7 mouse cellular contexts compared by ENCODE assay signal in genomic region chr19:4439161-4439801, GRCm38 (mm10). TPM values are rescaled to one million over a fixed set of nuclear protein-coding genes. Genes with fewer than 3 reads are reported as not detected.
DNase-seq lines count a peak whose midpoint lies in the region; ATAC-seq and TF ChIP-seq lines count a peak whose summit lies in the region.

TSS of gene Rhod (minus strand) at chr19:4439432.

- no peak for TF ChIP-seq EP300 in liver, postnatal 0 days (IDR thresholded peaks at IDR 0.05; ENCODE audit: low read depth)

- DNase-seq in ES-E14 (ENCODE audit: low read depth, low spot score) = no peak
- DNase-seq in adrenal gland, postnatal 14 days = peak; percentile 88
- peak; percentile 65 for DNase-seq in gastrocnemius, postnatal 14 days
- DNase-seq in liver, postnatal 0 days = peak; percentile 78
- DNase-seq in ovary, postnatal 14 days (ENCODE audit: low spot score) = peak; percentile 45
- no peak for DNase-seq in frontal cortex, postnatal 14 days (ENCODE audit: low spot score in 2 of 2)

- ATAC-seq in intestine, embryonic 16.5 days = peak; percentile 62
- ATAC-seq in liver, postnatal 0 days = peak; percentile 60

- intact Hi-C loops in gastrocnemius, postnatal 14 days (cut with DNase I; ENCODE audit: low total_unique reads) = no loop called here

- peak within 1 kb of the TSS; percentile 88 for H3K4me2 ChIP-seq in intestine, embryonic 16.5 days (ENCODE audit: low read depth, low read length)
- H3K4me2 ChIP-seq in liver, postnatal 0 days (ENCODE audit: low read depth, low read length) = peak within 1 kb of the TSS; percentile 81

- H3K9me3 ChIP-seq in ES-E14 (ENCODE audit: control insufficient read depth, insufficient read depth, low read depth, low read length) = no peaks in the 10 kb centered on the region
- no peaks in the 10 kb centered on the region for H3K9me3 ChIP-seq in intestine, embryonic 16.5 days (ENCODE audit: control insufficient read depth, low read length)
- no peaks in the 10 kb centered on the region for H3K9me3 ChIP-seq in liver, postnatal 0 days (ENCODE audit: low read length)

- TF ChIP-seq CTCF in liver, postnatal 0 days (IDR thresholded peaks at IDR 0.05; ENCODE audit: low read depth) = 0 out of 2 replicates have a peak, but pooled peaks have one; percentile 2

- peaks cover 2 to 16% of the 10 kb centered on the region in 2 experiments; a peak in 2 of 4 replicates for H3K4me1 ChIP-seq in ES-E14 (ENCODE audit: control insufficient read depth in 2 of 2, insufficient read depth in 2 of 2, low read length in 2 of 2, poor library complexity in 1 of 2)
- peaks cover 35% of the 10 kb centered on the region for H3K4me1 ChIP-seq in intestine, embryonic 16.5 days (ENCODE audit: control insufficient read depth, insufficient read depth, low read length)
- H3K4me1 ChIP-seq in liver, postnatal 0 days (ENCODE audit: insufficient read depth) = peaks cover 18% of the 10 kb centered on the region

- under 1% methylated on average over 41 of the region's 51 CpGs for WGBS in intestine, embryonic 16.5 days
- WGBS in liver, postnatal 0 days (ENCODE audit: insufficient replicate concordance) = 2% methylated on average over 48 of the region's 51 CpGs

- peak within 1 kb of the TSS; percentile 79 for H3K9ac ChIP-seq in ES-E14 (ENCODE audit: insufficient read depth, low read depth, low read length, poor library complexity, severe bottlenecking)
- H3K9ac ChIP-seq in intestine, embryonic 16.5 days (ENCODE audit: low read depth, low read length) = peak within 1 kb of the TSS; percentile 81
- H3K9ac ChIP-seq in liver, postnatal 0 days (replicated peaks) = peak within 1 kb of the TSS; percentile 71

- H3K4me3 ChIP-seq in ES-E14 (ENCODE audit: insufficient read depth in 1 of 2, low read depth in 1 of 2, low read length in 2 of 2, poor library complexity in 1 of 2, severe bottlenecking in 1 of 2) = peak within 1 kb of the TSS; percentile 90 to 91
- peak within 1 kb of the TSS; percentile 79 for H3K4me3 ChIP-seq in intestine, embryonic 16.5 days (ENCODE audit: low read length)
- H3K4me3 ChIP-seq in liver, postnatal 0 days (ENCODE audit: low read depth, low read length) = peak within 1 kb of the TSS; percentile 63

- H3K27ac ChIP-seq in ES-E14 (ENCODE audit: insufficient read depth, low read depth, low read length, poor library complexity, severe bottlenecking) = no peak within 1 kb of the TSS
- H3K27ac ChIP-seq in intestine, embryonic 16.5 days (ENCODE audit: low read length) = peak within 1 kb of the TSS; percentile 53
- H3K27ac ChIP-seq in liver, postnatal 0 days (ENCODE audit: low read depth) = peak within 1 kb of the TSS; percentile 80

- in situ Hi-C loops in ES-E14 (cut with MboI; ENCODE audit: low sequenced_read_pairs in 2 of 2, unreplicated experiment in 2 of 2) = no loop called here

- no peaks in the 10 kb centered on the region for H3K27me3 ChIP-seq in intestine, embryonic 16.5 days (replicated peaks; ENCODE audit: control insufficient read depth, insufficient read depth, low read length)
- peaks cover 16% of the 10 kb centered on the region for H3K27me3 ChIP-seq in liver, postnatal 0 days (ENCODE audit: insufficient read depth, low read length)

- H3K36me3 ChIP-seq in ES-E14 (ENCODE audit: control insufficient read depth, insufficient read depth, low read length, poor library complexity, severe bottlenecking) = peaks cover 3% of the 10 kb centered on the region; the same call in 1 of the 2 replicates
- no peaks in the 10 kb centered on the region for H3K36me3 ChIP-seq in intestine, embryonic 16.5 days (ENCODE audit: control insufficient read depth, insufficient read depth, low read length)
- no peaks in the 10 kb centered on the region for H3K36me3 ChIP-seq in liver, postnatal 0 days (replicated peaks; ENCODE audit: insufficient read depth, low read length)

TF ChIP-seq in ES-E14, 5 proteins besides CTCF, POLR2A, EP300 and RAD21:
- no peak for TF ChIP-seq ZC3H11A (IDR thresholded peaks at IDR 0.05; ENCODE audit: borderline replicate concordance, low read depth, low read length)
- TF ChIP-seq HCFC1 (IDR thresholded peaks at IDR 0.05; ENCODE audit: borderline replicate concordance, insufficient read depth, low read length) = no peak
- TF ChIP-seq MAFK (IDR thresholded peaks at IDR 0.05; ENCODE audit: insufficient read depth, low read depth, low read length) = no peak
- no peak for TF ChIP-seq CHD2 (IDR thresholded peaks at IDR 0.05; ENCODE audit: low read depth, low read length)
- no peak for TF ChIP-seq ZNF384 (IDR thresholded peaks at IDR 0.05; ENCODE audit: low read depth, low read length)

RNA-seq across cellular contexts. Expression of gene Rhod, which starts in this region (rescaled TPM):
- 10.9 and 15.5 TPM in 2 replicates for total RNA-seq in ES-E14 (2012; rRNA removed)
- 14.1 and 17.3 TPM in 2 replicates for total RNA-seq in adrenal gland, postnatal 14 days (2021)
- total RNA-seq in gastrocnemius, postnatal 14 days (2021) = 1 to 10 TPM; 1.0 to 2.0 TPM
- 24.1 and 28.2 TPM in 2 replicates for polyA plus RNA-seq in intestine, embryonic 16.5 days (2015; fragmentation: Nextera tagmentation; extraction: Ambion mirVana)
- polyA plus RNA-seq in liver, postnatal 0 days (2015; fragmentation: Nextera tagmentation; extraction: Ambion mirVana) = 14.8 and 19.0 TPM in 2 replicates

Comparison
In these comparisons a context has a peak if more than half of its experiments do, and no peak if none do; other contexts are left out.
1. DNase-seq: peak in adrenal gland, postnatal 14 days (single experiment), gastrocnemius, postnatal 14 days (single experiment), liver, postnatal 0 days (single experiment) and ovary, postnatal 14 days (single experiment); none in ES-E14 (single experiment) and frontal cortex, postnatal 14 days (0 of 2).
2. Peak in every context shown above with its lines, with median percentiles within 50 percentile points of each other: H3K4me3 ChIP-seq and H3K9ac ChIP-seq.